Mouse (Mus musculus) MN1 (cell line): ENCODE measurements around the gene Ttc7b.

Experiments used
- DNase-seq: peaks from one replicate; pipeline ENCODE4 v3.0.0-alpha.2; 2016; ENCODE audit warnings: low spot score

The Ttc7b gene

DNA sequence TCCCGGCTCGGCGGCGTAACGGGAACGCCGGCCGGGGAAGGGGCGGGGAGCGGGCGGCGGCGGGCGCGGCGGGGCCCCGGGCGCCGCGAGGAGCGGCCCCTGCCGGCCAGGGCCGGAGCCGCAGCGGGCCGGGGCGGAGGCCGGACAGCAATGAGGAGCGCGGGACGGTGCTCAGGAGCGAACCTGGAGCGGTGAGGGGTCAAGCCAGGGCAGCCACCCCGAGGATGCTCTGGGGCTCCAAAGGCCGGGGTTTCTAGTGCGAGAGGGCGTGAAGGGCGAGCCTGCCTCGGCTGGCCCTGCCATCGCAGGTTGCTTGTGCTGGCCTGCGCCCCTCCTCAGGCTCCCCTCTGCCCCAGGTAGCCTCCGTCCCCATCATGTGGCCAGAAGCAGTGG is at the start of gene Ttc7b:
Gene Ttc7b (minus strand): TSS at position 33 of the 393 bp plus-strand sequence.
- DNase-seq: peak; percentile 56

DNA sequence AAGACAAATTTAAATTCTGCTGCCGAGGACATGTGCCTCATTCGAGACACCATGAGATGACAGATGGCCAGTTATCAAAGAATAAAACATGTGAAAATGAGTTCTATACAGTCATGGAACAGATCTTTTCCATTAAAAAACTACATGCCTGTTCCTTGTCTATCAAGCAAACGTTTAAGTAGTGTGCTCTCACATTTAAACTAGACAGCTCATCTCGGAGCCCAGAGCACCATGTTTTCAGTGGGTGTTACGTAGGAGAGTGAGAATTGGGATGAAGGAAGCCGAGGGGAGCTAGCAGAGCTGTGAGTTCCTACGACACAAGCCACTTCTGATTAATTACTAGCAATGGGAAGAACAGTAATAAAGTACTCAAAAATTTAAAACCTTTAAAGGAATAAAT is 48.2 kb upstream of the Ttc7b start:
- no peak for DNase-seq

DNA sequence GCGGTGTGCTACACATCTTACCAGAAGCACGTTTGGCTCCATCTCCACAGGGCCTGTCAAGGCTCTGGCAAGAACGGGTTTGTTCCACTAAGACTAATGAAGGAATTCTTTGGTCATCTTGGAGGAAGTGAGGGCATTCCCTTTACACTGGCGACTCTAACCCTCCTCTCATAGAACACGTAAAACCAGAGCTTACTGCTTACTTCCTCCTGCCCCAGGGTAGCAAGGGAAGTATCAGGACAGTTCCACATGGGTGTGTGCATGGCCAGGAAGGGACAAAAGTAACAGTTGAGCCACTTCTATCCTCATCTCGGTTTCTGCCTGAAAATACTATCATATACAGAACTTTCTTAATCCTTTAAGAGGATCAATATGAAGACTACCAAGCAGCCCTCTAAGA is 47.5 kb upstream of the Ttc7b start:
- DNase-seq: no peak

DNA sequence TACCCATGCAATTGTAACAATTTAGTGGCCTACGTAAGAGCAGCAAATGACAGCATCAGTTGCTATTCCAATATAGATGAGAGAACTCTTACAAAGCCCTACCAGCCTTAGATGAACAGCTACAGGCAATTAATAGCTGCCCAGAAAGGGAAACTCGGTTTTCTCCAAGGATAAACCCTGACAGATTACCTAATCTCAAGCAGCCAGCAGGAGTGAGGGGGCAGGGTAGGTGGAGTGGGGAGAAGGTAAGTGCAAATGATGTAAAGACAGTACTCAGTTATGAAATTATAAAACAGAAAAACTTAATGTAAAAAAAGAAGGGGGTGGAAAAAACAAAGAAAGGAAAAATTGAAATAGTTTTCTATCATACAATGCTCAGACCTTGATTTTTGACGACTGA is 47.0 kb upstream of the Ttc7b start:
- no peak for DNase-seq

DNA sequence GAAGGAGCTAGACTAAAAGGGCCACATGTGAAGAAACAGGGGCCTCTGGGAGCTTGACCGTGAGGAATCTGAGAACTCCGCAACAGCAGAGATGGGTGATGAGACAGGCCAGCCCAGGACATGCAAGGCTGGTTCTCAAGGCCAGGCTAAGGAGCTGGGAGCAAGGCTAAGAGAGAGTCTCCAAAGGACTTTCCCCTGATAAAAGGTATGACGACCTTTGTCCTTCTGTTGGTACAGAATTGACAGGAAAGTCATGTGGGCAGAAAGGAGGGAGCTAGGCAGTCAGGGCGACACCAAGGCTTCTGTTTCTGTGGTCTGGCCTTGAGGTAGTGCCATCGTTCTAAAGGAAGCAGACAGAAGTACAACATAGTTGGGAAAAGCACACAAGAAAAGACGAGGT is 33.0 kb upstream of the Ttc7b start:
- no peak for DNase-seq

DNA sequence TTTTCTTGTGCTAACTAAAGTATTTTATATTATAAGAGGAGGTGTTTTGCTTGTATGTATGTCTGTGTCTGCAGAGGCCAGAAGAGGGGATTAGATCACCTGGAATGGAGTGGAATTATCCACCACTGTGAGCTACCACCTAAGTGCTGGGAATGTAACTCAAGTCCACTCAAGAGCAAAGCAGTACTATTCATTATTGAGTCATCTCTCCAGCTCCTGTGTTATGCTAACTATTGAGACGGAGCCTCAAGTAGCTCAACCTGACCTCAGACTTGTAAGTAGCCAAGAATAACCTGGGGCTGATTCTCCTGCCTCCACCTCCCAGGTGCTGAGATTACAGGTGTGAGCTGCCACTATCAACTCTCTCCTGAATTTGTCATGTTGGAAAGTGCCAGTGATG is 31.3 kb upstream of the Ttc7b start:
- no peak for DNase-seq

DNA sequence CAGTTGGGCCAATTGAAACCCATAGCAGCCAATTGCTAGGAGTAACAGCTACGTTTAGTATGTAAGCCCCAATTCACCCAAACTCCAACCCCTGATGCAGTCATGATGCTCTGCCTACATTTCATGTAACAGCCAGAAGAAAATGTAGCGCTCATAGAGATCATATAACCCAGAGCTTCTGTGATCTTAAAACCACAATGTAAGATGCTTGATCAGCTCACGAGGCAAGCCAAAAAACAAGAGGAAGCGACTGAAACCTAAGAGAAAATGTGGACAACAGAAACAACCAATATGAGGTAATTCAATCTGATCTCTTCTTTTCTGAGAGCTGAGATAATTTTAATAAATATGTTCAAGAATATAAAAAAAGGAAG is 23.6 kb upstream of the Ttc7b start:
- DNase-seq: no peak

DNA sequence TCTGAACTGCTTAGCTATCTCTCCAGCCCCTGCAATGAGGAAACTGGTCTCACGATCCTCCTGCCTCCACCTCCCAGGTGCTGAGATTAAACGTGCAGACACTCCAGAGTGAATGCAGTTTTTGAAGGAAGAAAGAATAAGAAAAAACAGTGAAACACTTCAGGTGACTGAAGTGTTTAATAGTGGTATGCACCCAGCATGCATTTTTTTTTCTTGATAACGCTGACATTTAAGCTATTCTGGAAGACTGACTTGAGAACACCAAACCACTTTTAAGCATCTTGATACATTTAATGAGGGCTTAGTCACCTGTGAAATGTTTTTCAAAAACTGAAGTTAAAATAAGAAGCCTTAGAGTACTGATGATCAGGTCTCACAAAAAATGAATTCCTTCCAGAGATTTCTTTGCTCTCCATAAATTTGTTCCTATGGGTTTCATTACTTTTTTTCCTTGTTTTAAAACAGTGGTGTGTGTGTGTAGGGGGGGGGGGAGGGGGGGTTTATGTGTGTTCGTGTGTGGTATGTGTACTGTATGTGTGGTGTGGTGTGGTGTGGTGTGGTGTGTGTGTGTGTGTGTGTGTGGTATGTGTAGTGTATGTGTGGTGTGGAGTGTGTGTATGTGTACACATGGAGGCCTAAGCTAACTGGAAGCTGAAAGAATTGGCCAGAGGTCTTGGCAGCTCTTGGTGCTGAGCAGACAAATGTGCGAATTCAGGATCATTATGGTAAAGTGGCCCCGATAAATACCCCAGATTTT is 23.0 kb upstream of the Ttc7b start:
- no peak for DNase-seq

DNA sequence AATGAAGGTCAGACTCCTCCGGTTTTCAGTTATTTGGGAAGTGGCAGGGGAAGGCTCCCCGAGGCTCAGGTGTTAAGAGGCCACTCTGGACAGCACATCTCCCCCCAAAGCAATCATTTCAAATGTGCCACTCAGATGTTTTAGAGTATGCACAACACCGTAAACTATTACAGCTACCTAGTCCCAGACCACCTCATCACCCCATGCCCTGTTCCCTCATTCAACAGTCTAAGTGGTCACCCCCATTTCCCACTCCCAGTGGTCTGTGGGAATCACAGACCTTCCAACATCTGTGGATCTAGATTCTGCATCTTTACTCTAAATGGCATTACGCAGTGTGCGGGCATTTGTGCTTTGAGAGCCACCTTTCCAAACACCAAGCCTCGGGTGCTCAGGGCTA is 21.9 kb upstream of the Ttc7b start:
- DNase-seq: no peak

DNA sequence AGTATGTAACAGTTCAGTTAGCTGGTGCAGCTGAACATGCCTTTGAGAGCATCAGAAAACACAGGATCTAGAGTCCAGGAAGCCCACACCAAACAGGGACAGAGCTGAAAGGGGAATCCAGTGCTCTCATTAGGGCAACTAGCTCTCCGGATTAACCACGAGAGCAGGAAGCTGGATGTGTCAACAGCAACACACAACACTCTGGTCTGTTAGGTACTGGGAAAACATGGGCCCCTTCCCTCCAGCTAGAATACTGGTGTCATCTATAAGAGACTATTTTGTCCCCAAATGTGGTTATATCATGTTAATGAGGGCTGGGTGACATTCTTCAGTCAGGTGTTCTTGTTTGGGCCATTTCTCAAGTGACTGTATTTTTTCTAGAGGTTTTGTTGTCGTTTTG is 21.4 kb upstream of the Ttc7b start:
- DNase-seq: no peak

DNA sequence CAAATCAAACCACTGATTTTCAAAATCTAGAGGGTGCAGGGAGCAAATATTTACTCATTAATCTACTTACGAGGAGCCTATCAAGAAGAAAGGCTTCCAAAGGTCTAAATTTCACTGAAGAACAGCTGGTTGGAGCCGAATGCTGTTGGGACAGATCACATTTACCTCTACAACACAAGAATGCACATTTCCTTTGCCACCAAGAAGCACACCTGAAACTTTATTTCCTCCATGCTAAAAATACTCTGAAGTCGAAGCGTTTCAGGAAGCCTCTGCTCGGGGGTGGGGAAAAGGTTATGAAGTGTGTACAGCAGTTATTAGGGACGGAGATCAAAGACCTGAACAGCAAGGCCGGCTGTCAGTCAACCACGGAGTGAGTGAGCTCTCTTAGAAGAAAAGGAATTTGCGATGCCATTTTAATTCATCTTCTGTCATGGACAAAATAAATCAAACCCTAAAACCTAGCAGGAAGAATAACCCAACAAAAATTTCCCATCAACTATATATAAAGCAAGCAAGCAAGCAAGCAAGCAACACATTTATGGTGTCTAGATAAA is 18.6 kb upstream of the Ttc7b start:
- DNase-seq: no peak

DNA sequence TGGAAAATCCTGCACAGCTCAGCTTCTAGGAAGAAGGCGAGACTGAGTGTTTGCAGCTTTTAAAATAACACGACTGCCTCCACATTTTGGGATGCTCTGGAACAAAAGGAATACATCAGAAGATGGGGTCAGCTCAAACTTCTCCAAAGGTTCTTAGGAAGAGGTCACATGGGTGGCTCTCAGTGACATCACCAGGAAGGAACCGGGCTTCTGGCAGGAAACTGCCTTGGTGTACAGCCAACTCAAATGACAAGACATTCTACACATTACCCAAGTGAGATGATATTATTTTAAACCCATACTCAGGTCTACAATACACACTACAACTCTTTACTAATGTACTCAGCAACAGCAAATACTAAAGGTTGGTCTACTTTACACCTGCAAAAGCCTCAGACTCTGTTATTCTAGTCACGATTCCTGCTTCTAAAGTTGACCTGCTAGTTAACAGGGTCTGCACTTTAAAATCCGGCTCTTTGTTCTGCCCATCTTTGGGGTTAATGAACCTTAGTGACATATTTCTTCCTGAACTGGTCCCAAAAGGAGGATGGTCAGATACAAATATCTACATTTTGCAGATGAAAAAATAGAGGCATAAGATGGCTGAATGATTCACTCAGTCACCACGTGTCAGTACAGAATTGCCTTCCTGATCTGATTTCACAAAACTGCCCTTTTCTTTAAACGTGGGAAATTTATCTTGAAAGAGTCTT is 18.0 kb upstream of the Ttc7b start:
- DNase-seq: no peak

DNA sequence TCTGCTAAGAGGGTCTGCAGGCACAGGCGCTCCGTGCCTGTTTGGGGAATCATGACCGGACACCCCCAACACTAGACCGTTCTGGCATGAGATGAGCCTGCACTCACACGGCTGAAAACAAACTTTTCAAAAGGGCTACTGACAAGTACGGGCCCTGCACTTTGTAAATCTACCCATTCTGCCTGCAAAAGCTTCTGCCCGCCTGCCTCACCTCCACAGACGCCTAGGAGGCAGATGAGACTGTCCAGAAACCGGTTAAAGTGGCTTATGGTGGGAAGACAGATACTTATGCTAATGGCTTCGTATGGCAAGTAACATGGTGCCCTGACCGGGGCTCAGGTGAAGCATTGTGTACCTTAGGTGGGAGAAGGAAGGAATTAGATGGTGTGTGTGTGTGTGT is 16.5 kb upstream of the Ttc7b start:
- no peak for DNase-seq

DNA sequence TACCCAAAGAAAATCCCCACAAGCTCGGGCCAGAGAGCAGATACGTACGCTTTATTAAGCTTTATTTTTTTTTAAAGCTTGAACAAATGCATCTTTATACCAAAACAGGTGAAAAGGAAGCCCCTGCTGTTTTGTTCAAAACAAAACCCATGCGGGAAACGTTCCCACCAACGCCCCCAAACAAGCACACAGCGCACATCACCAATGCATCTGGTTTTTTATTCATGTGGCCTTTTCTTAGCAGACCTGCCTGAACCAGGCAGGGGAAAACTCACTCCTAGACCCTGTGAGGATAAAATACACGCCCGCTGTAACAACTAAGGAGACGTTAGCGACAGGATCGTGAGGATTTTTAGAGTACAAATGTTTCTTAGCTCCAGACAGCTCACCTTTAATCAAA is 14.4 kb upstream of the Ttc7b start:
- no peak for DNase-seq

DNA sequence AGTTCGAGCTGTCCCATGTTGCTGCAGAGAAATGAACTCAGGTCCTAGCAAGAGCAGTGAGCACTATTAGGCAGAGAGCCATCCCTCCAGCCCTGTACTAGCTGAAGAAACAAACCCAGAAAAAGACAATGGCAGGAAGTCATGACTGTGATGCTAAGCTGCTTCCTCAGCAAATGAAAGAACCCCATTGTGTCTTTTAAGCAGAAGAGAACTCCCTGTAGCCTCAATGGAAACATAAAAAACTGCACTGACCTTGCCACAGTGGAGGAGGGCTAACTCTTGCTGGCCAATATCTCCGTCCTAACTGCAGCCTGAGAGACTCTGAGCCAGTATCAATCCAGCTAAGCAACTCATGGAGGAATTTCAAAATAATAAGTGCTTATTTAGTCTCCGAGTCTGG is 13.4 kb upstream of the Ttc7b start:
- no peak for DNase-seq

DNA sequence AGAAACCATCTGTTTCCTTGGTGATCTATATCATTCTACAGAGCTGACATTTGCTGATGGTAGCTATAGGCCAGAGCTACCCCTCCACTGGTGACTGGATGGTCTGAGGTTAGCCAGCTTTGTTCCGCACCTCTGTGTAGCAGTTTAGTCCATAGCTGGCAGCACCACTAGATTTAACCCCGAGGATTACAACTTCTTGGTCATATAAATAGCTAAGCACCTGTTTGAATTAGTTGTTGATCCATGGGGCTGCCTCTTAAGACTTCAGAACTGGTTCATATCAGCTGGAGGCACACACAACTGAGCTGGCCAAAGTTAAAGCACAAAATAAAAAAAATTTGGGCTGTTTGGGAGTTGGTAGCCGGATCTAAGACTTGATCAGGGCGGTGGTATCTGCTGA is 12.6 kb upstream of the Ttc7b start:
- no peak for DNase-seq

DNA sequence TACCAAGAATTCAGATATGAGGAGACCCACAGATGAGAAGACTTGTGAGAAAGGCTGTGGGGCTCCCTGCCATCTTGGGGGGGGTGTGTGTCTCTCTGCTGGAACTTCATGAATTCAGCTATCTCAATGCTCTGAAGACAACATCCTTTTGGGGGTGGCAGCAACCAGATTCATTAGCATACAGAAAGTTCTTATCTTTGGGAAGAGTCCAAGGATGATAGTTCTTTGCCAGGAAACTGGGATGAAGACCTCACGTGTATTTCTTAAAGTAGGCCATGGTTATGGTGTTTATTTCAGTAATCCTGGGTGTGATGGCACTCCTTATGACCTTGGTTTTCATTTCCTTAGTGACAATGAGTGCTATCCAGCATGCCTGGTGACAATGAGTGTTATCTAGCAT is 11.1 kb upstream of the Ttc7b start:
- DNase-seq: no peak

DNA sequence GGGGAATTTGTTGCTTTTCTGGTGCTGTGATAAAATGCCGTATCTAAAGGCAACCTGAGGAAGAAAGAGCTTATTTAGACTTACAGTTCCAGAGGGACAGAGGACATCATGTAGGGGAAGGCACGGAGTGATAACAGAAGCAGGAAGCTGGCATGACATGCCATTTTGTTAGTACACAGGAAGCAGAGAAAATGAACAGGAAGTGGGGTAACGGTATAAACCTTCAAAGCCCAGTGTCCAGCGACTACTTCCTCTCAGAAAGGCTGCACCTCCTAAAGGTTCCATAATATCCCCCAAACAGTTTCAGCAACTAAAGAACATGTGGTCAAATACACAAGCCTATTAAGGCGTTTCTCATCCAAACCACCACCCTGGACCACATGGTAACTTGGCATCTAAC is 10.2 kb upstream of the Ttc7b start:
- DNase-seq: no peak

DNA sequence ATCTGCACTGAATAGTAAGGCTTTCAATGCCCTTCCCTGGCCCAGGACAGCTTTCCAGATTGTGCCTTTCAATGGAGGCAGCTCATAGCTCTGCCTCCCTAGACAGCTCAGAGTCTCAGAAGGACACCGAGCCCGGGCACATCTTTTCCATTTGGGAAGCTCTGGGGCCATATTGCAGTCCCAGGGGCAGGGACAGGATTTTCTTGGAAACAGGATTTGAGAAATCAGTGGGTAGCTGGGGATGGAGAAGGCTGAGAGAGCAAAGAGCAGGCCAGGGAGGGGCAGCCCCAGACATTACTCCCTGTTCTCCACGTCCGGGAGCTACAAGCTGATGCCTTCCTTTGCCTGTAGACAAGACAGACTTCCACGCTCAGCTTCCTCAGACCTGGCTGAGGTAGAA is 9.0 kb upstream of the Ttc7b start:
- DNase-seq: no peak

DNA sequence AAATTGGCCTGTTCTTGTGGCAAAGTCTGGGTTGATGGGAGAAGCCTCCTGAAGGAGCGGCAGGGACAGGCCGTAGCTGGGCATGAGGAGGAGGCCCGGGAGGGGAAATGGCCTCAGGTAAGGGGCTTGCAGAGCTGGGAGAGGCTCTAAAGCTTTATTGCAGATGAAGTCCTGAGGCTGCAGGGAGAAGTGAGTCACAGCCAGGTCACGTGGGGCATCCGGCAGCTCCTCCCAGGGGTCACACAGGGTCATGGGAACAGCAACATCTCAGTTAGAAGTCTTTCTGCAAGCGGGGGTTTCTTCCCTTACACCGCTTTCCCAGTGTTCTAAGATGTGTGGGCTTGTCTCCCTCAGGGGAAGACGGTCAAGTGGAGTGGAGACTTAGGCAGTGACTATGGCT is 8.5 kb upstream of the Ttc7b start:
- peak; percentile 20 for DNase-seq

DNA sequence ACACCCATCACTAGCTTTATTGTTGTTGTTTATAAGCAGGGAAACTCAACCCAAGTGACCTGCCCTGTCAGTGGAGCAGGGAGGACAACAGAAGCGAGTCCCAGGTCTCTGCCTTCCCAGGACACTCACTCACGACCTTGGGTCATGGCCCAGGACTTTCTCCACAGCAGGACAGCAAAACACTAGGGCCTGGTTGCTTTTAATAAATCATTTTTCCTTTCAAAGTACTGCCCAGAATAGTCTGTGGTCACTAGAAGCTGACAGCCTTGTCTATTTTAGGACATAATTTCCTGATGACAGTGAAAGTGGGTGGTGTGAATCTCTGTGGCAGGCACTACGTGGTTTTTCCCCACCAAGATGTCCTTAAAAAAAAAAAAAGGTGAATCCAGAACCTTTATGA is 7.6 kb upstream of the Ttc7b start:
- no peak for DNase-seq

DNA sequence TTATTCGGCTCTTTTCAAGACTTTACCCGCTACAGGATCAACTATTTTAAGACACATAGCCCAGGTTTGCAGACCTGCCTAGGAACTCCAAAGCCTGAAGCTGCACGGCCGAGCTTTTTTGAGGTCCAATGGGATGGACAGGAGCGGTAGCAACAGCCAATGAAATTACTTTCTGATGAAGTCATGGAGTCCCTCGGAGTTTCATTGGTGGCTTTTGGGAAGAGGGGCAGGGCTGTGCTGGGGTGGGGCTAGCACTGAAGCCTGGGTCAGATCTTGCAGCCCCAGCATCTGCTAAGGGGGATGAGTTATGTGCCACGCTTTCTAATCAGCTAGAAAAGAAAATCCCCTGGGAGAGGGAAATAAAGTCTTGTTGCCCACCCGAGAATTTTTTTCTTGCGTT is 7.1 kb upstream of the Ttc7b start:
- DNase-seq: peak; percentile 89

DNA sequence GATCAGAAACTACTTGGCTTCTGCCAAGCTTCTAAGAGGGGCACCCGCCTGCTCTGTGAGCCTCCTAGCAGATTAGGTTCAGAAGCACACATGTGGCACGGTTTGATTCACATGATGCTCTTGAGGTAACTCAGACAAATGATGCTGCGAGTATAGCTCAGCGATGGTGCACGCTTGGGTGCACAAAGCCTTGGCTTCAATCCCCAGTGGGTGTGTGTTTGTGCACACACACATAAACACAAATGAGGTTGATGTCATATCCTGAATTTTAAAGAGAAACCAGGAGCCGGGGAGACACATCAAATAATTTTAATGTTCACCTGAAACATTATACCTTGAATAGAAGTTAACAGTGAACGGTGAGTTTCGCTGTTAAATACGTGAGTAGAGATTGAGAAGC is 6.6 kb upstream of the Ttc7b start:
- peak; percentile 61 for DNase-seq

DNA sequence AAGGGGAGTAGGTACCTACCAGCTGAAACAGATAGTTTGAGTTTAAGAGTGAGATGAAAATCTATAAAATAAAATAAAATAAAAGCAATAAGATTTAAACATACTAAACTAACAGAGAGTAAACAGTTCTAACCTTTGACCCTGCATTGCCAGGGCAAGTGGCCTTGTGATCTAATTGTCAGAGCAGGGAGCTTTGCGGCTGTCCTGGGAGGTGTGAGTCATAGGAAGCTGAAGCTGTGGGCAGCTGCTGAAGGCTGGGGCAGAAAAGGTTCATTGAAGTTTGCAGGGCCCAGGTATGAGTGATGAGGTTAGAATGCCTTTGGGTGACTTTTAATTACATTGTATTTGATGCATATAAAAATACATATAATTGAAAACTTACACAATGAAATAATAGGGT is 5.3 kb upstream of the Ttc7b start:
- peak; percentile 13 for DNase-seq
